Mouse (Mus musculus) left cerebral cortex, postnatal 4 days (tissue): ENCODE results near the gene Bcl2l2. TPM values are rescaled to one million over a fixed set of nuclear protein-coding genes. Genes with fewer than 3 reads are reported as not detected.

Experiments used
- DNase-seq: peaks from one replicate; pipeline ENCODE4 v3.0.0-alpha.2; 2022
- intact Hi-C: fragments of 180-260 bp; cut with DNase I; formaldehyde crosslinking; loops from one replicate; pipeline ENCODE4 v1.15.1; 2025
- total RNA-seq, 2 experiments: library from RNA; stranded (reverse); gene quantifications; 2 replicates each; pipeline ENCODE4 v1.2.3; 2021

Bcl2l2 gene
- total RNA-seq, 2 experiments from 2014 or later, result 49.9 to 54.6 TPM

DNA sequence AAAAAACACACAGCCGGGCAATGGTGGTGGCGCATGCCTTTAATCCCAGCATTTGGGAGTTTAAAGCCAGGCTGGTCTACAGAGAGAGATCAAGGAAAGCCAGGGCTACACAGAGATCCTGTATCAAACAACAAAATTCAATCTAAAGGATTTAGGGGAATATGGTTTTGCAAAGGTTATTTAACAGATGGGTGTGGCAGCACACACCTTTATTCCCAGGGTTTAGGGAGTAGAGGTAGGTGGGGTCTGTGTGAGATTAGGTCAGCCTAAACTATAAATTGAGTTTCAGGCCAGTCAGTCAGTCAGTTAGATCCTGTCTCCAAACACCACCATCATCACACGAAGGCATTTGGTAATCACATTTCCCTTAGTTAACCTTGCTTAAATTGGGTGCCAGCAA lies 9.0 kb downstream of the Bcl2l2 start, which contains the start of gene Pabpn1:
Gene Pabpn1, plus strand, starts transcription at position 301 of the 400 bp plus-strand sequence.
- no peak for DNase-seq
- intact Hi-C loops, result no loop called here

DNA sequence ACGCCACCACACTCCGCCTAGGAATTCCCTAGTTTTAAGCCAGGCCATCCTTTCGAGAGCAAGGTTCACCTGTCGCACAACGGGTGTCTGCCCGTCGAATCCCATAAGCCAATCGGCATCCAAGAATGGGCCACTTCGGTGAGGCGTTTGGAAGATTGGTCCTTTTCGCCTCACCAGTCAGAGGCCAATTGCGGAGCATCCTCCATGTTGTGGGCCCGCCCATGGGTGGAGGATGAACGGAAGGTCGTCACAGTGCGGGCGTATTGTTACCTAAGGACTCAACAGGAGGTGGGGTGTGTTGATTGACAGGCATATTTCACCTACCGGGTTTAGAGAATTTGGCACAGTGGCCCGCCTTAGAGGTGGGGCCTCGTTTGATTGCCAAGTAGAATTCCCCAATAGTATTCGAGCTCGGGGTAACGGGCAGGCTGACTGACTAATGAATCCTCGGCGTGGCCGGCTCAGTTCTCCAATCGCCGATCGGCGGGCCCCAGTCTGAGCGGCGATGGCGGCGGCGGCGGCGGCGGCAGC lies 10.5 kb downstream of the Bcl2l2 start:
- intact Hi-C loops, result no loop called here
- DNase-seq, result peak; percentile 97

DNA sequence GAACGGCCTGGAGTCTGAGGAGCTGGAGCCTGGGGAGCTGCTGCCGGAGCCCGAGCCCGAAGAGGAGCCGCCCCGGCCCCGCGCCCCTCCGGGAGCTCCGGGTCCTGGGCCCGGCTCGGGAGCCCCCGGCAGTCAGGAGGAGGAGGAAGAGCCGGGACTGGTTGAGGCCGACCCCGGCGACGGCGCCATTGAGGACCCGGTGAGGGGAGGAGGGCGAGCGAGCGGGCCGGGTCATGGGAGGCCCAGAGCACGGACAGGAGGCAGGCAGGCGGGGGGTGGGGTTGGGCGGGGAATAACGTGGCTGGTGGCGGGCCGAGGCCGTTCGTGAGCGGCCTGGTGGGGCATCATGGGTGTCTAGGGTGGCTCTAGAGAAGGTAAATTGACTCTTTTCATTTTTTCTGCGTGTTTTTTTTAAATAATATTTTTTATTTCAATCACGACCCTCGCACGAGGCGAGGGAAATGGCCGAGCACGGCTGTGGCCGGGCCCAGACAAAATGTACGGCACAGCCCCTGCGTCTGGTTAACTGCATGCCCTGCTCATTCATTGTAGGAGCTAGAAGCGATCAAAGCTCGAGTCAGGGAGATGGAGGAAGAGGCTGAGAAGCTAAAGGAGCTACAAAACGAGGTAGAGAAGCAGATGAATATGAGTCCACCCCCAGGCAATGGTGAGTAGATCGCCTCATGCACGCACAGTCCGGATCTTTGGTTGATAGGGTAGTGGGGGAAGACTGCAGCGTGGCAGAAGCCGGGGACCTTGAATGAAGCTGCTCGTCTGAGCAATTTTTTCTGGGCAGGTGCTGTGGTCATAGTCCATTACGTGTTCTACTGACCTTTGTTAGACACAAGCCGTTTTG lies 11.3 kb downstream of the Bcl2l2 start:
- intact Hi-C loops, result no loop called here
- DNase-seq, result peak; percentile 69

DNA sequence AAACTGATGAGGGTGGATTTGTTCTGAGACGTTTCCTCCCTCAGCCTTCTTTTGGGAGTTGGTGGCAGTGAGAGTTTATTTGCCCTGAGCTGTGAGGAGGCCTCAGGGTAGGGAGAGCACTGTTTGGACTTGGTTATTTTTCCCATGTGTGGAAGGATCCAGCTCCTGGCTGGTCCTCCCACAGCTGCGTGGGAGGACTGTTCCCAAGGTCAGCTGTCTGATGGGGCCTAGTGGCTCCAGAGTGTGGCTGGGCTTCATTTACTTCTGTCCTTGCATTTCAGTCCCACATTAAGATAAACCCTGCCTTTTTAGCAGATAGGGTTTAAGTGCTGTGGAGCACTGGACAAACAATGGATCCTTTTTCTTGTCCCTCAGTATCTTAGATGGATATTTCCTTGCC lies 14.3 kb downstream of the Bcl2l2 start:
- intact Hi-C loops, result no loop called here
- no peak for DNase-seq

GRCm38 (mm10) chr14:54900383-54900782 lies 17.2 kb downstream of the Bcl2l2 start:
- intact Hi-C loops, result no loop called here
- peak; percentile 71 for DNase-seq

DNA sequence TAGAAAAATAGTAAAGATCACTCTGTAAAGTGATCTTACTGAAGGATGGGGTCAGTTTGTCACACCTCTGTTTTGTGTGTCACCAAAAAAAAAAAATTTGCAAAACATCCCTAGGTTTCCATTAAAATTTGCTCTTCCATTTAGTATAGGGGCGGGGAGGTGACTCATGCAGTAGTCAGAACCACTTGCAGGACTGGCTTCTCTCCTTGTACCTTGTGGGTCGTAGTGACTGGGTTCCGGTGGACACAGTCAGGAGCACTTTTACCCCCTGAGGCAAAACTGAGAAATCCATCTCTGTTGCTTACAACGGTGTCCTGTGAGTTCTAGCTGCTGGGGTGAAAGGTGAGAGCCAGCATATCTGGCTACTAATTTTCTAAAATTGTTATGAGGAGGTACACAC lies 20.5 kb downstream of the Bcl2l2 start:
- no peak for DNase-seq
- intact Hi-C loops, result no loop called here

DNA sequence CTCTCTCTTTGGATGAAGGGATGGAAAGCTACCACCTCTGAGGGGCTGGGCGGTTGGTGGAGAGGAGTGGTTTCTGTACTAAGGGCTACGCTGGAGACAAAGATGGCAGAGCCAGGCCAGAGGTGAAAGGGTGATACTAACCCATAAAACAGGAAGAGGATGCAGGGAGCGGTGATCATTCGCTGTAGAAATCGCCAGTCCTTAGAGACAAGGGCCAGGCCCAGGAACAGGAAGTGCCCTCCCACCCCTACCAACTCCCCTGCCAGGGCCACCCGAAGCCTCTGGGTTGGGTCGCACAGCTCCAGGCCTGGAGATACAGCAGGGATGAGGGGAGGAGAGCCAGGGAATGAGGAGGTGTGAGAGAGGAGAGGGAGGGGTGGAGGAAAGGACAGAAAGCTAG lies 25.5 kb downstream of the Bcl2l2 start:
- DNase-seq, result no peak
- intact Hi-C loops, result loop anchor here (5.0 kb wide), 1 partner anchor 189 kb away; no protein-coding TSS in a partner anchor

DNA sequence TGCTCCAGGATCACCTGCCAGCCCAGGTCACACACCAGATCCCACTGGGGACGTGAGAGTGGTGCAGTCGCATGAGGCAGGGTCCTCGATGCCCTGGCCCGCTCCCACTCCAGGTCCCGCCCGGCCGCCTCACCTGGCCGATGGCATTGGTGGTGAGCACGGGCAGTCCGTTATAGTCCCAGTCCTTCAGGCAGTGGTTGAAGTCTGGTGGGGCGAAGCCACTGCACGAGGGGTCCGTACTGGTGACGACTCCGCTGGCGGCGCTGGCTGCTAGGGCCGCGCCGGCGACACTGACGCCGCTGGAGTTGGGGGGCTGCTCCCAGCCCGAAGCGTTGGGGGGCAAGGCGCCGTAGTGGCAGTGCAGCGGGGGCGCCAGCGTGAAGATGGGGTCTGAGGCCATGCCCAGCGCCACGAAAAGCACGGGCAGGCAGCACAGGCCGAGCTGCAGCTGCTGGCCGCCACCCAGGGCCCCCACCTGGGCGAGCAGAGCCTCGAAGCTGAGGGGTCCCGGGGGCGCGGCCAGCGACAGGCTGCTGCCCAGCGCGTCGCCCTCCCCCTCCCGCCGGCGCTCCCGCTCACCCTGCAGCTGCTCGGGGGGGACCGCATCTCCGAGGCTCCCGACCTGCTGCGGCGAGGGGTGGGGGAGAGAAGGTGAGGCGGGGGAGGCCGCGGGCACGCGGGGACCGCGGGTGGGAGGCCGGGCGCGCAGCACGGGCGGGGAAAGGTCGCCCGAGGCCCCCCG lies 29.1 kb downstream of the Bcl2l2 start:
- DNase-seq, result peak; percentile 68
- intact Hi-C loops, result no loop called here

- intact Hi-C loops, result no loop called here
- peak; percentile 86 for DNase-seq
Observed at GRCm38 (mm10) chr14:54912886-54913285, 29.7 kb downstream of the Bcl2l2 start, which contains the start of gene Slc22a17. TSS of gene Slc22a17 (minus strand) at chr14:54913132.

GRCm38 (mm10) chr14:54913343-54913742 lies 30.2 kb downstream of the Bcl2l2 start:
- no peak for DNase-seq
- intact Hi-C loops, result no loop called here

GRCm38 (mm10) chr14:54920076-54920685 lies 37.0 kb downstream of the Bcl2l2 start:
- intact Hi-C loops, result no loop called here
- DNase-seq, result no peak

GRCm38 (mm10) chr14:54924641-54925348 lies 41.6 kb downstream of the Bcl2l2 start:
- DNase-seq, result peak; percentile 75
- intact Hi-C loops, result no loop called here

GRCm38 (mm10) chr14:54925349-54926342 lies 42.5 kb downstream of the Bcl2l2 start, which contains the start of gene Efs:
TSS of gene Efs (minus strand) at chr14:54926126.
- peak; percentile 82 for DNase-seq
- intact Hi-C loops, result no loop called here

- intact Hi-C loops, result no loop called here
- DNase-seq, result peak; percentile 77
Observed at GRCm38 (mm10) chr14:54926401-54927158, 43.4 kb downstream of the Bcl2l2 start.

DNA sequence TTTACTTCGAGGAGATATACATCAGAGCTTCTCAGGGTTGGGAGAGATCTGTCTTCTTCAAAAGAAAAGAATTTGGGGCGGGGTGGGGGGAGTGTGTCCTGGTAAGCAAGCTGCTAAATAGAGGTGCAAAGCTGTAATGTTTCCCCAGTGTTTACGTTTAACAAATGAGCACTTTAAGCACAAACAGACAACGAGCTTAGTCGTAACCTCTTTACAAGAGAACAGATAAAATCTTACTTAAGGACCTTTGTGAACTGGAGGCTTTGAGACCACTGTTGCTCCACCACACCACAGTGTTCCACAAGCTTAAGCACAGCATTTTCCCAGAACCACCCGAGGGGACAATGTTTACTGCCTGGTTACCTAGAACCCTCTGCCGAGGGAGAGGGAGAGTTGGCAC lies 44.1 kb downstream of the Bcl2l2 start:
- intact Hi-C loops, result no loop called here
- DNase-seq, result no peak

DNA sequence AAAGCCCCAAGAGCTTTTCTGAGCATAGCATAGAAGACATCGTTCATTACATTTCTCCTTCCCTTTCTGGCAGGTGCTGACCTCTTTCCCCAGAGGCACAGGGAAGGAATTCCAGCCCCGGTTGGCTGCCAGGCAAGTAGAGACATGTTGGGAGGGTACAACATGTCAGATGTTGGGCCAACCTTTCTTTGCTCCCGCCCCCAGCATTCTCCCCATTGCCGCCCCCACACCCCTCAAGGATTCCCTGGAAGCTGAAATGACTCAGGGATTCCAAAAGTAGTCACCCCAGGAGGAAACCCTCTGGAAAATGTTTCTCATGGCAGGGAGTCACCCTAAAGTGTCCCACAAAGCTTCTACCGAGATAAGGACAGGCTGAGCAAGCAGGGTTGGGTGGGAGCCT lies 46.6 kb downstream of the Bcl2l2 start:
- intact Hi-C loops, result no loop called here
- DNase-seq, result no peak

- DNase-seq, result peak; percentile 38
- intact Hi-C loops, result no loop called here
Observed at GRCm38 (mm10) chr14:54930431-54930830, 47.3 kb downstream of the Bcl2l2 start.

GRCm38 (mm10) chr14:54932645-54933150 lies 49.5 kb downstream of the Bcl2l2 start, which contains the start of gene Il25:
TSS of gene Il25 (plus strand) at chr14:54932695.
- intact Hi-C loops, result no loop called here
- DNase-seq, result peak; percentile 33
